Mouse (Mus musculus) liver, adult (tissue): ENCODE data around the gene Cpt1c.

Experiments
- GATA4 ChIP-seq: IDR thresholded peaks from 2 replicates; pipeline ENCODE4 v1.6.1; 2014; ENCODE audit warnings: mild to moderate bottlenecking, low read length; ENCODE audit not compliant: insufficient replicate concordance

Gene Cpt1c

DNA sequence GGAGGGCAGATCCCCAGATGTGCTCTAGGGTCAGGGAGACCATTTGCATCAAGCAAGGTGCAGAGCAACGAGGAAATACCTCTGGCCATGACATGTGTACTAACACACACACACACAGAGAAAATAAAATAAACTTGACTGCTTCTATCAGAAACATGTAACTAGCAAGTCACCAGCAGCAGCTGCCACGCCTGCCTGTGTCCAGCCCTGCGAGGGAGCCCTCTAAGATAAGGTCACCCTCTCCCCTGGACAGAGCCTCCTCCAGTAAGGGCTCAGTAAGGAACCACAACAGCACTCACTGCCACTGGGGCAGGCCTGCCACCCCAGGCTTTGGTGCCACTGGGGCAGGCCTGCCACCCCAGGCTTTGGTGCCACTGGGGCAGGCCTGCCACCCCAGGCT, 56.4 kb downstream of the Cpt1c start:
- no peak for TF ChIP-seq GATA4

DNA sequence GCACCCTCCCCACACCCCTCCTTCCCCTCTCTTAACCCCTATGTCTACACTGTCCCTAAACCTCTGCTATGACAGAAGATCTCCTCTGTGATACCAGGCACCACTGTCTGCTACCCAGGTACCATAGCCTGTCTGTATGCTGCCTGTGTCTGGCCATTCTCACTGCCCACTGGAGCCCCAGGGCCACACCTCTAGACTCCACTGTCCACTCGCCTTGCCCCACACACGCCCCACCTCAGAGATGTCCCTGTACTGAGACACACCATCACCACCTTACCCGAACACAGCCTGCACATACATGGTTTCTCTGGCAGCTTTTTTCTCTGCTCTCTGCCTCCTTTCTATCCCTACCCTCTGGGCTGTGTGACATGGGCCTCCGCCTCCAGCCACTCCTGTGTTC, 57.8 kb downstream of the Cpt1c start:
- TF ChIP-seq GATA4: no peak

DNA sequence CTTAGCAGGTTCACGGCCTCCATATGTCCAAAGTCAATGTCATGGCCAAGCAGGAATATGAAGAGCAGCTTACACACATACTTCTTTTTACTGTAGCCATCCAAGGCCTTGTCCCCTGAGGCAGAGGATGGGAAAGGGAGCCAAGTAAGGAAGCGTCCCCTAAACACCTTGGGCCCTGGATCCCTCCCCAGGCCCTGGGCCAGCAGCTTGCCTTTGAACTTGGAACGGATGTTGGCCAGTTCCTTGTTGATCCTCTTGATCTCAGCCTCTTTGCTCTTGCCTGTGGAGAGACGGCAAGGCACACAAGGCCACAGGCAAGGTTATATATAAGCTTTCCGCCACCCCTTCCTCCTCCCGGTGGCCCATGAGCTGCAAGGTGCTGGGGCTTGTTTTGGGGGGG, 58.5 kb downstream of the Cpt1c start:
- no peak for TF ChIP-seq GATA4

DNA sequence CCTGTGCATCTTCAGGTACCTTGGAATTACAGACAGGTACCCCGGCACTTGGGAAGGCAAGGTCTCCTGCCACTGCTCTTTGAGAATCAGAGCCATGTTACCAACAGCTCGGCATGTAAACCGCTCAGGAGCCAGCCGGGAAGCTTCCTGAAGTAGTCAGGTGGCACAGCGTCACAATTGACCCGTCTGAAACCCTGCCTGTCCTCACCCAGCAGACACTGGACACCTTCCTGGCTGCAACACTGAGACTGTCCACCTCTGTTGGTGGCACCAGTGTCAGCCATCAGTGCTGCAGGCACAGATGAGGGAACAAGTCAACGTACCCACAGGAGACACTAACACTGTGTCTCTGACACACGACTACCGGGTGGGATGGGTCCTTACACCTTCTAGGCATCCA, 59.3 kb downstream of the Cpt1c start:
- no peak for TF ChIP-seq GATA4

DNA sequence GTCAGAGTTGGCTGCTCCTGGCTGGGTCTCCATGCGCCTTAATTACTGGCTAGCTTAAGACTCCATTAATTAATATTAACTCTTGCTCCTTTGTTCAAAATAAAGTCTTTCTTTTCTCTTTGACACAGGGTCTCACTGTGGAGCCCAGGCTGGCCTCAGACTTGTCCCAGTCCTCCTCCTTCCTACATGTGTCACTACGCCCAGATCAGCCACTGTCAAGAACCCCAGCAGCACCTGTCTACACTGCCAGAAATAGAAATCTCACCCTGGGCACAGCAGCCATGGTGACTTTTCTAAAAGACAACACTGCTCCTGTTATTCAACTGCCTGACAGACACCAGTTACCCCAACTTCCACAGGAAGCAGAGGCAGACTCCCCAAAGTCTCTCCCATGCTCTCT, 60.3 kb downstream of the Cpt1c start:
- TF ChIP-seq GATA4: no peak
